Mouse (Mus musculus) hindbrain, embryonic 11.5 days (tissue): Measurements from ENCODE around the gene Qrich2. TPM values are rescaled to one million over a fixed set of nuclear protein-coding genes. Genes with fewer than 3 reads are reported as not detected.
"Not testable (repeated sequence)": the region's sequence is repeated elsewhere in the genome, so short reads cannot be mapped to it uniquely, and the experiment has no call there.

Experiments
- ATAC-seq: fragments of 200-750 bp; cut with Nextera tagmentation; 2 replicates; pipeline ENCODE4 v1.8.0; 2017; ENCODE audit warnings: mild to moderate bottlenecking, moderate TSS enrichment, moderate library complexity; ENCODE audit not compliant: low FRiP score
- DNase-seq: peaks from one replicate; pipeline ENCODE4 v3.0.0-alpha.2; 2015; ENCODE audit warnings: low spot score
- H3K27ac ChIP-seq: fragments of 300-500 bp; sonication (generic); 2 replicates; pipeline ENCODE4 v1.5.1; 2014; ENCODE audit warnings: mild to moderate bottlenecking, low read depth, low read length
- H3K27me3 ChIP-seq: fragments of 300-500 bp; sonication (generic); 2 replicates; pipeline ENCODE4 v1.6.1; 2014; ENCODE audit warnings: mild to moderate bottlenecking, low read length, moderate library complexity, mixed read lengths; ENCODE audit not compliant: control insufficient read depth, insufficient read depth
- H3K36me3 ChIP-seq: fragments of 300-500 bp; sonication (generic); 2 replicates; pipeline ENCODE4 v1.6.1; 2014; ENCODE audit warnings: mild to moderate bottlenecking, low read length, moderate library complexity, mixed read lengths; ENCODE audit not compliant: control insufficient read depth, insufficient read depth
- H3K4me1 ChIP-seq: fragments of 300-500 bp; sonication (generic); replicated peaks from 2 replicates; pipeline ENCODE4 v1.6.1; 2014; ENCODE audit warnings: low read length, mixed read lengths; ENCODE audit not compliant: control insufficient read depth, insufficient read depth
- H3K4me2 ChIP-seq: fragments of 300-500 bp; sonication (generic); replicated peaks from 2 replicates; pipeline ENCODE4 v1.6.1; 2014; ENCODE audit warnings: mild to moderate bottlenecking, low read depth, low read length
- H3K4me3 ChIP-seq: fragments of 300-500 bp; sonication (generic); 2 replicates; pipeline ENCODE4 v1.5.1; 2014; ENCODE audit warnings: low read depth, low read length
- H3K9ac ChIP-seq: fragments of 300-500 bp; sonication (generic); 2 replicates; pipeline ENCODE4 v1.6.1; 2014; ENCODE audit warnings: low read depth, low read length
- H3K9me3 ChIP-seq: fragments of 300-500 bp; sonication (generic); 2 replicates; pipeline ENCODE4 v1.6.1; 2016; ENCODE audit warnings: low read length; ENCODE audit not compliant: control insufficient read depth
- WGBS: fragments of 180-500 bp; shearing (Covaris S2); extraction: QIAGEN DNeasy Blood & Tissue Kit; methylation state at CpG from one replicate; pipeline ENCODE4 v1.1.7; 2014; 5-methylcytosine and 5-hydroxymethylcytosine counted together
- polyA plus RNA-seq: library from polyadenylated mRNA; unstranded; fragments of >200 nt; fragmentation: Nextera tagmentation; extraction: Ambion mirVana; gene quantifications from 2 replicates; pipeline ENCODE4 v1.2.1, GENCODE M21; 2014

Gene Qrich2
- polyA plus RNA-seq, 1 experiment from 2014 or later = 0.17 TPM

- ATAC-seq, H3K36me3 ChIP-seq, DNase-seq, H3K4me3 ChIP-seq, H3K9ac ChIP-seq, H3K27ac ChIP-seq, H3K9me3 ChIP-seq, H3K27me3 ChIP-seq, H3K4me1 ChIP-seq, H3K4me2 ChIP-seq: not testable (repeated sequence)
- WGBS = 89% methylated on average over 11 of the region's 11 CpGs
Observed at GRCm38 (mm10) chr11:116426328-116426727, 39.7 kb downstream of the Qrich2 start.

GRCm38 (mm10) chr11:116424621-116425407 is 41.2 kb downstream of the Qrich2 start:
- Histone ChIP-seq H3K36me3 (no peaks in the 10 kb centered on the region), H3K4me3 (no peak overlapping the region), H3K9me3 (no peaks in the 10 kb centered on the region), H3K27ac (no peak overlapping the region), H3K4me2 (no peak overlapping the region), H3K27me3 (no peaks in the 10 kb centered on the region), H3K9ac (no peak overlapping the region), H3K4me1 (no peaks in the 10 kb centered on the region; the same call in 1 of the 2 replicates)
- ATAC-seq = no peak
- DNase-seq = no peak
- WGBS = 62% methylated on average over 8 of the region's 8 CpGs

GRCm38 (mm10) chr11:116423782-116424620 is 42.0 kb downstream of the Qrich2 start:
- Histone ChIP-seq H3K27ac (no peak overlapping the region), H3K36me3 (no peaks in the 10 kb centered on the region), H3K4me3 (no peak overlapping the region), H3K9ac (no peak overlapping the region), H3K9me3 (no peaks in the 10 kb centered on the region), H3K4me2 (no peak overlapping the region), H3K27me3 (no peaks in the 10 kb centered on the region), H3K4me1 (no peaks in the 10 kb centered on the region)
- ATAC-seq = no peak
- WGBS = 82% methylated on average over 10 of the region's 10 CpGs
- DNase-seq = no peak

GRCm38 (mm10) chr11:116423214-116423613 is 42.8 kb downstream of the Qrich2 start:
- H3K4me1 ChIP-seq = no peaks in the 10 kb centered on the region
- ATAC-seq (no peak), DNase-seq (no peak)
- no peaks in the 10 kb centered on the region for H3K9me3 ChIP-seq
- no peak overlapping the region for H3K27ac ChIP-seq
- H3K9ac ChIP-seq = no peak overlapping the region
- H3K4me2 ChIP-seq = no peak overlapping the region
- no peaks in the 10 kb centered on the region for H3K27me3 ChIP-seq
- 85% methylated on average over 6 of the region's 6 CpGs for WGBS
- no peak overlapping the region for H3K4me3 ChIP-seq
- no peaks in the 10 kb centered on the region for H3K36me3 ChIP-seq

- DNase-seq (no peak), ATAC-seq (no peak)
- Histone ChIP-seq H3K9me3 (no peaks in the 10 kb centered on the region), H3K36me3 (no peaks in the 10 kb centered on the region), H3K27me3 (no peaks in the 10 kb centered on the region), H3K4me1 (no peaks in the 10 kb centered on the region), H3K4me2 (no peak overlapping the region), H3K4me3 (no peak overlapping the region), H3K9ac (no peak overlapping the region), H3K27ac (no peak overlapping the region)
- 89% methylated on average over 2 of the region's 2 CpGs for WGBS
Observed at GRCm38 (mm10) chr11:116422562-116422961, 43.5 kb downstream of the Qrich2 start.

GRCm38 (mm10) chr11:116421102-116421501 is 44.9 kb downstream of the Qrich2 start:
- H3K36me3 ChIP-seq = no peaks in the 10 kb centered on the region
- H3K9me3 ChIP-seq = no peaks in the 10 kb centered on the region

GRCm38 (mm10) chr11:116418841-116419462 is 47.1 kb downstream of the Qrich2 start:
- DNase-seq (no peak), ATAC-seq (no peak)
- no peaks in the 10 kb centered on the region for H3K36me3 ChIP-seq
- H3K9me3 ChIP-seq = no peaks in the 10 kb centered on the region
- no peaks in the 10 kb centered on the region for H3K27me3 ChIP-seq
- WGBS = 75% methylated on average over 6 of the region's 6 CpGs
- no peak overlapping the region for H3K4me3 ChIP-seq
- H3K9ac ChIP-seq = no peak overlapping the region
- no peaks in the 10 kb centered on the region for H3K4me1 ChIP-seq
- H3K27ac ChIP-seq = no peak overlapping the region
- H3K4me2 ChIP-seq = no peak overlapping the region

More at GRCm38 (mm10) chr11:116421102-116421501, 44.9 kb downstream of the Qrich2 start:
- DNase-seq (no peak), ATAC-seq (no peak)
- Histone ChIP-seq H3K27me3 (no peaks in the 10 kb centered on the region), H3K27ac (no peak overlapping the region), H3K4me1 (no peaks in the 10 kb centered on the region), H3K4me2 (no peak overlapping the region), H3K4me3 (no peak overlapping the region), H3K9ac (no peak overlapping the region)
- WGBS = 70% methylated on average over 6 of the region's 6 CpGs

GRCm38 (mm10) chr11:116418194-116418840 is 47.7 kb downstream of the Qrich2 start:
- Histone ChIP-seq H3K4me1 (peaks cover 1% of the 10 kb centered on the region; the same call in 1 of the 2 replicates), H3K27me3 (no peaks in the 10 kb centered on the region), H3K27ac (no peak overlapping the region), H3K4me3 (no peak overlapping the region), H3K36me3 (no peaks in the 10 kb centered on the region), H3K4me2 (no peak overlapping the region), H3K9ac (no peak overlapping the region), H3K9me3 (no peaks in the 10 kb centered on the region)
- WGBS = 18% methylated on average over 2 of the region's 2 CpGs
- DNase-seq (peak; percentile 35), ATAC-seq (no peak)
